11 mouse cellular contexts compared by ENCODE assay signal in the genomic region with DNA sequence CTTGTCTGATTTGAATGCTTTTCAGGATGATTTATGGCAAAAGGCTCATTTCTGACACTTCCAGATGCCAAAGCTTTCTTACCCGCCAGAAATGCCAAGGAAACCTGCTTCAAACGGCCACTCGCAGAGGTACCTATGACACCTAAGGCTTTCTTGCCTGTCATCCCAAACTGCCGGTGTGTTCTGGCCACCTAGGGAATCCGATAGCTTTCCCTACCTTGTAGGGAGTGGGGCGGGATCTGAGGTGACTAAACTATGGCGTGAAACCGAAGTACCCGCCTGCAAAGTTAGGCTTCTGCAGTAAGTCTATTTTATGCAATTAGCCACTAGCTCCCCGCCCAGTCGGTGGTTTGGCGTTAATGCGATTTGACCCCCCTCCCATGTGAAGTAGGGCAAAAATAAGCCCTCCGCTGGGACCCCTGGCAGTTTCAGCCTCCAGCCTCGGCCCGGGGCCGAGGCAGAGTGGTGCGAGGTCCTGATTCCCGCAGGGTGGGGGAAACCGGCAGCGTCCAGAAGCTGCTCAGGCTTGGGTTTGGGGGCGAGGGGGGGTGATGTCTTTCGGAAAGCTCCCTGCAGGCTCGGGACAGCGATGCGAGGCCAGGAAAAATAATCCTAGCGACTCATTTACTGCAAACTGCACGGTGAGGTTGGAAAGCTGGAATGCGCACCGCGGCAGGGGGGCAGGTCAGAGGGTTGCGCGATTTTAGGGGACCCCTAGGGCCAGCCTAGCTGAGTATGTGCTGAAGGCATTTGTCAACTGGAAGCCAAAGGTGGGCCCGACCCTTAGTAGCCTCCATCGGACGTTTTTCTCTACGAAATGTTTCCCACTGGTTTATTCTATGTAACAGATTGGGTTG. TPM values are rescaled to one million over a fixed set of nuclear protein-coding genes. Genes with fewer than 3 reads are reported as not detected.
A peak's percentile ranks its signal among the peaks of the same experiment; 100 is the strongest.
DNase-seq lines count a peak whose midpoint lies in the region; ATAC-seq lines count a peak whose summit lies in the region.
"Had no signal": no experiment of that assay in that cellular context is flagged by ENCODE, and none has a peak within 500 bp of the region (broad histone marks: within the 10 kb centered on the region; RNA-seq: fewer than 3 reads in every experiment).

No protein-coding gene starts in this region.

- 3% methylated on average over 37 of the region's 37 CpGs for WGBS in heart, embryonic 14.5 days
- under 1% methylated on average over 37 of the region's 37 CpGs for WGBS in hindbrain, embryonic 15.5 days

- H3K4me3 ChIP-seq in heart, embryonic 14.5 days (ENCODE audit: control insufficient read depth in 1 of 2, insufficient read depth in 1 of 2, low read depth in 1 of 2, low read length in 2 of 2) = peak overlapping the region; percentile 24 to 38; a peak in 3 of 4 replicates
- no peak overlapping the region for H3K4me3 ChIP-seq in hindbrain, embryonic 15.5 days

- H3K27ac ChIP-seq in heart, embryonic 14.5 days (replicated peaks in 1 of 2; ENCODE audit: control insufficient read depth in 1 of 2, insufficient read depth in 1 of 2, low read depth in 2 of 2, low read length in 2 of 2) = no peak overlapping the region
- H3K27ac ChIP-seq in hindbrain, embryonic 15.5 days (replicated peaks) = no peak overlapping the region

- no peak overlapping the region for H3K9ac ChIP-seq in heart, embryonic 14.5 days (ENCODE audit: low read length)
- no peak overlapping the region for H3K9ac ChIP-seq in hindbrain, embryonic 15.5 days

- H3K9me3 ChIP-seq in heart, embryonic 14.5 days (ENCODE audit: control insufficient read depth, low read length) = no peaks in the 10 kb centered on the region
- no peaks in the 10 kb centered on the region for H3K9me3 ChIP-seq in hindbrain, embryonic 15.5 days

- peak overlapping the region; percentile 68 for H3K4me2 ChIP-seq in heart, embryonic 14.5 days (ENCODE audit: low read length)
- H3K4me2 ChIP-seq in hindbrain, embryonic 15.5 days = peak overlapping the region; percentile 42

- H3K27me3 ChIP-seq in heart, embryonic 14.5 days (ENCODE audit: control insufficient read depth, insufficient read depth, low read length) = peaks cover 76% of the 10 kb centered on the region
- H3K27me3 ChIP-seq in hindbrain, embryonic 15.5 days = peaks cover 71% of the 10 kb centered on the region
- H3K27me3 ChIP-seq: CH12.LX had no signal

- no peak for ATAC-seq in heart, embryonic 14.5 days (ENCODE audit: insufficient number of reproducible peaks, insufficient read depth, low FRiP score, low read depth)
- no peak for ATAC-seq in hindbrain, embryonic 15.5 days (ENCODE audit: low FRiP score, low read depth)
- ATAC-seq in activated CD4-positive, CD25-positive, alpha-beta regulatory T cell, adult 4 months = no peak

- H3K4me1 ChIP-seq in heart, embryonic 14.5 days (ENCODE audit: control insufficient read depth in 2 of 2, insufficient read depth in 2 of 2, low read length in 2 of 2) = peaks cover 3 to 22% of the 10 kb centered on the region in 2 experiments; a peak in 3 of 4 replicates
- H3K4me1 ChIP-seq in hindbrain, embryonic 15.5 days (replicated peaks) = peaks cover 13% of the 10 kb centered on the region

- DNase-seq in heart, adult 8-10 months (ENCODE audit: low spot score) = no peak
- peak; percentile 44 for DNase-seq in embryo, embryonic 10 days (ENCODE audit: low spot score)
- peak; percentile 60 for DNase-seq in neural tube, embryonic 10.5 days (ENCODE audit: extremely low spot score, low spot score)
- DNase-seq in T-cell, adult 2 months (ENCODE audit: low spot score) = no peak
- no peak for DNase-seq in B cell, adult 2 months
- DNase-seq: lung, postnatal 4 days; right cerebral cortex, postnatal 25 days had no signal

- no peaks in the 10 kb centered on the region for H3K36me3 ChIP-seq in heart, embryonic 14.5 days (ENCODE audit: control insufficient read depth, insufficient read depth, low read length)
- H3K36me3 ChIP-seq in hindbrain, embryonic 15.5 days = no peaks in the 10 kb centered on the region

RNA-seq across cellular contexts. Expression of a gene that starts 10.8 kb away (rescaled TPM):
- 3.8 and 6.3 TPM in 2 replicates for polyA plus RNA-seq in heart, embryonic 14.5 days (2014; fragmentation: Nextera tagmentation; extraction: Ambion mirVana)
- 1 to 10 TPM; 1.3 to 2.0 (median 1.5) TPM for total RNA-seq in heart, adult 8-10 months (2022)
- 0.85 and 1.2 TPM in 2 replicates for polyA plus RNA-seq in hindbrain, embryonic 15.5 days (2015; fragmentation: Nextera tagmentation; extraction: Ambion mirVana)
- polyA plus RNA-seq in activated CD4-positive, CD25-positive, alpha-beta regulatory T cell, adult 4 months (2017; shearing (Covaris generic)) = not detected
- total RNA-seq: CH12.LX had no signal

RNA-seq across cellular contexts. Expression of a gene that starts 40.0 kb away (rescaled TPM):
- polyA plus RNA-seq in heart, embryonic 14.5 days (2014; fragmentation: Nextera tagmentation; extraction: Ambion mirVana) = not detected in 2 replicates
- not detected for total RNA-seq in heart, adult 8-10 months (2022)
- polyA plus RNA-seq in hindbrain, embryonic 15.5 days (2015; fragmentation: Nextera tagmentation; extraction: Ambion mirVana) = 0.67 and 0.69 TPM in 2 replicates
- polyA plus RNA-seq in activated CD4-positive, CD25-positive, alpha-beta regulatory T cell, adult 4 months (2017; shearing (Covaris generic)) = not detected
- total RNA-seq: CH12.LX had no signal

Comparison
In these comparisons a context has a peak if more than half of its experiments do, and no peak if none do; other contexts are left out.
1. DNase-seq: peak in embryo, embryonic 10 days (single experiment) and neural tube, embryonic 10.5 days (single experiment); none in heart, adult 8-10 months (single experiment), T-cell, adult 2 months (single experiment) and B cell, adult 2 months (0 of 2).